10 mouse cellular contexts compared by ENCODE assay signal in the genomic region with DNA sequence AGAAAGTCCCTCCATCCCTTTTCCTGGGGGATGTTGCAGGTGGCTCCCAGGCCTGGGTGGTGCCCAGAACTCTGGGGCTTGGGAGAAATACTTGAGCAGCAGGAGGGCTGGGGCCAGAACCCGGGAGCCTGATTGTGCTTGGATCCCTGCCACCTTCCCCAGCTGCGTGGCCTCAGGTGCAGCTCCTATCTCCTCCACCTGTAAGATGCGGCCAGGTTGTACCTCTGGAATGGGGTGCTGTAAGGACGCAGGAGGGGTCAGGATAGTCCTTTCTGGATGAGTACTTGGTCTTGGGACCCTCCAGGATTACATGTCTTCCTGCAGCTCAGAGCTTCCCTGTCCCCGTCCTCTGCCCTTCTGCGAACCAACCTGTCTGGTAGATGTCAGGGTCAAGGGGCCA. TPM values are rescaled to one million over a fixed set of nuclear protein-coding genes. Genes with fewer than 3 reads are reported as not detected.
DNase-seq lines count a peak whose midpoint lies in the region; ATAC-seq and TF ChIP-seq lines count a peak whose summit lies in the region.
"Had no signal": no experiment of that assay in that cellular context is flagged by ENCODE, and none has a peak within 500 bp of the region (broad histone marks: within the 10 kb centered on the region; RNA-seq: fewer than 3 reads in every experiment).

No protein-coding gene starts in this region.

- peak overlapping the region in 1 of 2 experiments; percentile 99; a peak in 1 of 4 replicates for H3K4me3 ChIP-seq in heart, embryonic 14.5 days (ENCODE audit: control insufficient read depth in 1 of 2, insufficient read depth in 1 of 2, low read depth in 1 of 2, low read length in 2 of 2)
- peak overlapping the region; percentile 92 for H3K4me3 ChIP-seq in midbrain, embryonic 10.5 days
- H3K4me3 ChIP-seq in midbrain, embryonic 11.5 days (ENCODE audit: low read depth, low read length) = no peak overlapping the region
- H3K4me3 ChIP-seq in kidney, postnatal 0 days (replicated peaks; ENCODE audit: low read depth, low read length) = no peak overlapping the region
- H3K4me3 ChIP-seq in stomach, embryonic 16.5 days (replicated peaks; ENCODE audit: low read length) = peak overlapping the region; percentile 94
- H3K4me3 ChIP-seq: liver, embryonic 15.5 days had no signal

- peak overlapping the region in 1 of 2 experiments; percentile 97; a peak in 2 of 4 replicates for H3K27ac ChIP-seq in heart, embryonic 14.5 days (replicated peaks in 1 of 2; ENCODE audit: control insufficient read depth in 1 of 2, insufficient read depth in 1 of 2, low read depth in 2 of 2, low read length in 2 of 2)
- H3K27ac ChIP-seq in midbrain, embryonic 10.5 days (replicated peaks) = no peak overlapping the region
- H3K27ac ChIP-seq in midbrain, embryonic 11.5 days (ENCODE audit: low read depth, low read length) = no peak overlapping the region
- peak overlapping the region; percentile 99 for H3K27ac ChIP-seq in kidney, postnatal 0 days
- peak overlapping the region; percentile 58; the same call in 1 of the 2 replicates for H3K27ac ChIP-seq in stomach, embryonic 16.5 days (ENCODE audit: low read length)
- H3K27ac ChIP-seq: liver, embryonic 15.5 days had no signal

- WGBS in heart, embryonic 14.5 days = 69% methylated on average over 6 of the region's 6 CpGs
- WGBS in midbrain, embryonic 10.5 days = 72% methylated on average over 6 of the region's 6 CpGs
- WGBS in midbrain, embryonic 11.5 days = 63% methylated on average over 6 of the region's 6 CpGs
- 61% methylated on average over 6 of the region's 6 CpGs for WGBS in kidney, postnatal 0 days
- 66% methylated on average over 6 of the region's 6 CpGs for WGBS in stomach, embryonic 16.5 days

- peaks cover 51% of the 10 kb centered on the region for H3K36me3 ChIP-seq in heart, embryonic 14.5 days (ENCODE audit: control insufficient read depth, insufficient read depth, low read length)
- H3K36me3 ChIP-seq in midbrain, embryonic 10.5 days = peaks cover 65% of the 10 kb centered on the region
- peaks cover 3% of the 10 kb centered on the region; the same call in 1 of the 2 replicates for H3K36me3 ChIP-seq in midbrain, embryonic 11.5 days (ENCODE audit: control insufficient read depth, insufficient read depth, low read length)
- H3K36me3 ChIP-seq in kidney, postnatal 0 days (ENCODE audit: insufficient read depth, low read length) = 0 out of 2 replicates have a peak, but pooled peaks cover 10% of the 10 kb centered on the region
- H3K36me3 ChIP-seq in stomach, embryonic 16.5 days (ENCODE audit: control insufficient read depth, insufficient read depth, low read length) = no peaks in the 10 kb centered on the region

- TF ChIP-seq CTCF in kidney, postnatal 0 days (IDR thresholded peaks at IDR 0.05; ENCODE audit: low read depth) = no peak

- H3K4me2 ChIP-seq in heart, embryonic 14.5 days (ENCODE audit: low read length) = peak overlapping the region; percentile 75
- no peak overlapping the region for H3K4me2 ChIP-seq in midbrain, embryonic 11.5 days
- peak overlapping the region; percentile 66 for H3K4me2 ChIP-seq in kidney, postnatal 0 days (ENCODE audit: low read length)
- H3K4me2 ChIP-seq in stomach, embryonic 16.5 days (ENCODE audit: low read depth, low read length) = peak overlapping the region; percentile 82
- H3K4me2 ChIP-seq: liver, embryonic 15.5 days had no signal

- no peak for ATAC-seq in heart, embryonic 14.5 days (ENCODE audit: insufficient number of reproducible peaks, insufficient read depth, low FRiP score, low read depth)
- no peak for ATAC-seq in midbrain, embryonic 11.5 days (ENCODE audit: low FRiP score)
- no peak for ATAC-seq in kidney, postnatal 0 days (replicated peaks; ENCODE audit: low FRiP score, low read depth)
- no peak for ATAC-seq in stomach, embryonic 16.5 days (ENCODE audit: insufficient read depth, low FRiP score)

- H3K27me3 ChIP-seq in heart, embryonic 14.5 days (ENCODE audit: control insufficient read depth, insufficient read depth, low read length) = no peaks in the 10 kb centered on the region
- no peaks in the 10 kb centered on the region for H3K27me3 ChIP-seq in midbrain, embryonic 10.5 days (ENCODE audit: low read depth, poor library complexity, severe bottlenecking)
- H3K27me3 ChIP-seq in midbrain, embryonic 11.5 days (ENCODE audit: control insufficient read depth, insufficient read depth, low read length) = no peaks in the 10 kb centered on the region
- H3K27me3 ChIP-seq in kidney, postnatal 0 days (ENCODE audit: insufficient read depth, low read length) = no peaks in the 10 kb centered on the region
- H3K27me3 ChIP-seq in stomach, embryonic 16.5 days (ENCODE audit: control insufficient read depth, insufficient read depth, low read length) = no peaks in the 10 kb centered on the region

- no peaks in the 10 kb centered on the region for H3K9me3 ChIP-seq in heart, embryonic 14.5 days (ENCODE audit: control insufficient read depth, low read length)
- no peaks in the 10 kb centered on the region for H3K9me3 ChIP-seq in midbrain, embryonic 10.5 days (replicated peaks)
- no peaks in the 10 kb centered on the region for H3K9me3 ChIP-seq in midbrain, embryonic 11.5 days (ENCODE audit: control insufficient read depth, low read length)
- no peaks in the 10 kb centered on the region for H3K9me3 ChIP-seq in kidney, postnatal 0 days (replicated peaks; ENCODE audit: low read length)
- H3K9me3 ChIP-seq in stomach, embryonic 16.5 days (replicated peaks; ENCODE audit: control insufficient read depth, low read length) = no peaks in the 10 kb centered on the region
- H3K9me3 ChIP-seq: liver, embryonic 15.5 days had no signal

- peak overlapping the region; percentile 99 for H3K9ac ChIP-seq in heart, embryonic 14.5 days (ENCODE audit: low read length)
- no peak overlapping the region for H3K9ac ChIP-seq in midbrain, embryonic 11.5 days (ENCODE audit: low read length)
- no peak overlapping the region for H3K9ac ChIP-seq in kidney, postnatal 0 days (ENCODE audit: low read depth, low read length)
- H3K9ac ChIP-seq in stomach, embryonic 16.5 days (ENCODE audit: low read length) = peak overlapping the region; percentile 98
- H3K9ac ChIP-seq: liver, embryonic 15.5 days had no signal

- no peak for DNase-seq in heart, postnatal 25 days (ENCODE audit: low spot score)
- DNase-seq in midbrain, embryonic 10.5 days (ENCODE audit: low spot score) = no peak
- DNase-seq in midbrain, embryonic 11.5 days (ENCODE audit: low spot score, missing footprints) = no peak
- DNase-seq in kidney, postnatal 0 days (ENCODE audit: low spot score) = no peak
- DNase-seq in right cerebral cortex, adult 18-20 months = no peak
- no peak for DNase-seq in frontal cortex, postnatal 36 days (ENCODE audit: low spot score in 2 of 2)
- DNase-seq: cerebellum, postnatal 14 days had no signal

- peaks cover 52 to 75% of the 10 kb centered on the region in 2 experiments for H3K4me1 ChIP-seq in heart, embryonic 14.5 days (ENCODE audit: control insufficient read depth in 2 of 2, insufficient read depth in 2 of 2, low read length in 2 of 2)
- peaks cover 56% of the 10 kb centered on the region for H3K4me1 ChIP-seq in midbrain, embryonic 10.5 days
- peaks cover 31% of the 10 kb centered on the region for H3K4me1 ChIP-seq in midbrain, embryonic 11.5 days (ENCODE audit: control insufficient read depth, insufficient read depth, low read length)
- H3K4me1 ChIP-seq in kidney, postnatal 0 days (replicated peaks; ENCODE audit: insufficient read depth, low read length) = peaks cover 46% of the 10 kb centered on the region
- H3K4me1 ChIP-seq in stomach, embryonic 16.5 days (ENCODE audit: control insufficient read depth, insufficient read depth, low read length) = peaks cover 52% of the 10 kb centered on the region

- intact Hi-C loops in heart, postnatal 25 days (cut with DNase I) = no loop called here

RNA-seq across cellular contexts. Expression of a gene that starts 15.0 kb away (rescaled TPM):
- polyA plus RNA-seq in heart, embryonic 14.5 days (2014; fragmentation: Nextera tagmentation; extraction: Ambion mirVana) = 187 and 204 TPM in 2 replicates
- 100 to 1,000 TPM; 114 to 130 TPM for total RNA-seq in heart, postnatal 25 days (2021)
- 116 and 117 TPM in 2 replicates for polyA plus RNA-seq in midbrain, embryonic 10.5 days (2016; fragmentation: Nextera tagmentation; extraction: Ambion mirVana)
- polyA plus RNA-seq in midbrain, embryonic 11.5 days (2014; fragmentation: Nextera tagmentation; extraction: Ambion mirVana) = 123 and 130 TPM in 2 replicates
- 205 and 224 TPM in 2 replicates for polyA plus RNA-seq in kidney, postnatal 0 days (2015; fragmentation: Nextera tagmentation; extraction: Ambion mirVana)
- 88.0 and 93.6 TPM in 2 replicates for polyA plus RNA-seq in stomach, embryonic 16.5 days (2015; fragmentation: Nextera tagmentation; extraction: Ambion mirVana)

RNA-seq across cellular contexts. Expression of a gene that starts 35.8 kb away (rescaled TPM):
- 12.6 and 14.4 TPM in 2 replicates for polyA plus RNA-seq in heart, embryonic 14.5 days (2014; fragmentation: Nextera tagmentation; extraction: Ambion mirVana)
- 10 to 100 TPM; 23.0 to 24.9 TPM for total RNA-seq in heart, postnatal 25 days (2021)
- polyA plus RNA-seq in midbrain, embryonic 10.5 days (2016; fragmentation: Nextera tagmentation; extraction: Ambion mirVana) = 21.7 and 27.7 TPM in 2 replicates
- polyA plus RNA-seq in midbrain, embryonic 11.5 days (2014; fragmentation: Nextera tagmentation; extraction: Ambion mirVana) = 13.1 TPM in 2 replicates
- polyA plus RNA-seq in kidney, postnatal 0 days (2015; fragmentation: Nextera tagmentation; extraction: Ambion mirVana) = 15.3 and 17.4 TPM in 2 replicates
- polyA plus RNA-seq in stomach, embryonic 16.5 days (2015; fragmentation: Nextera tagmentation; extraction: Ambion mirVana) = 24.7 and 25.4 TPM in 2 replicates

Comparison
In these comparisons a context has a peak if more than half of its experiments do, and no peak if none do; other contexts are left out.
1. H3K4me3 ChIP-seq: peak in midbrain, embryonic 10.5 days (single experiment) and stomach, embryonic 16.5 days (single experiment); none in midbrain, embryonic 11.5 days (single experiment) and kidney, postnatal 0 days (single experiment).
2. H3K27ac ChIP-seq: peak in kidney, postnatal 0 days (single experiment) and stomach, embryonic 16.5 days (single experiment); none in midbrain, embryonic 10.5 days (single experiment) and midbrain, embryonic 11.5 days (single experiment).
3. H3K9ac ChIP-seq: peak in heart, embryonic 14.5 days (single experiment) and stomach, embryonic 16.5 days (single experiment); none in midbrain, embryonic 11.5 days (single experiment) and kidney, postnatal 0 days (single experiment).